15 mouse cellular contexts compared by ENCODE assay signal in genomic region chr9:27951110-27951509, GRCm38 (mm10).
"Had no signal": no experiment of that assay in that cellular context is flagged by ENCODE, and none has a peak within 500 bp of the region (broad histone marks: within the 10 kb centered on the region; RNA-seq: fewer than 3 reads in every experiment).

No protein-coding gene starts in this region.

- H3K27ac ChIP-seq: limb, embryonic 12.5 days; liver, embryonic 13.5 days; midbrain, embryonic 10.5 days had no signal

- ATAC-seq: inflammation-experienced regulatory T-cells, adult 6 months; intestine, postnatal 0 days; liver, postnatal 0 days had no signal

- H3K27me3 ChIP-seq: liver, embryonic 13.5 days had no signal

- H3K4me2 ChIP-seq: limb, embryonic 12.5 days; liver, embryonic 13.5 days had no signal

- H3K4me3 ChIP-seq: limb, embryonic 12.5 days; liver, embryonic 13.5 days; midbrain, embryonic 10.5 days; myocyte had no signal

- H3K9me3 ChIP-seq: limb, embryonic 12.5 days; liver, embryonic 13.5 days; midbrain, embryonic 10.5 days had no signal

- H3K9ac ChIP-seq: limb, embryonic 12.5 days; liver, embryonic 13.5 days; liver, postnatal 0 days had no signal

- H3K4me1 ChIP-seq: limb, embryonic 12.5 days; liver, embryonic 13.5 days had no signal

- H3K36me3 ChIP-seq: limb, embryonic 12.5 days; liver, embryonic 13.5 days; midbrain, embryonic 10.5 days had no signal

- DNase-seq: kidney, adult 8-10 months; kidney, postnatal 25 days; liver; liver, embryonic 13.5 days; liver, postnatal 0 days; lung, postnatal 10 days; midbrain, embryonic 14.5 days; right cerebral cortex, postnatal 14 days; thymus, adult 2 months; thymus, postnatal 25 days had no signal
